Mouse (Mus musculus) inflammation-experienced regulatory T-cells, adult 16 weeks (primary cell): ENCODE measurements around the gene Gm21961. TPM values are rescaled to one million over a fixed set of nuclear protein-coding genes. Genes with fewer than 3 reads are reported as not detected.

Experiments used
- polyA plus RNA-seq: library from polyadenylated mRNA; unstranded; fragments of 100-300 nt; shearing (Covaris generic); gene quantifications from one replicate; pipeline ENCODE4 v1.2.1, GENCODE M21; 2017

Gene Gm21961
- polyA plus RNA-seq, result not detected

DNA sequence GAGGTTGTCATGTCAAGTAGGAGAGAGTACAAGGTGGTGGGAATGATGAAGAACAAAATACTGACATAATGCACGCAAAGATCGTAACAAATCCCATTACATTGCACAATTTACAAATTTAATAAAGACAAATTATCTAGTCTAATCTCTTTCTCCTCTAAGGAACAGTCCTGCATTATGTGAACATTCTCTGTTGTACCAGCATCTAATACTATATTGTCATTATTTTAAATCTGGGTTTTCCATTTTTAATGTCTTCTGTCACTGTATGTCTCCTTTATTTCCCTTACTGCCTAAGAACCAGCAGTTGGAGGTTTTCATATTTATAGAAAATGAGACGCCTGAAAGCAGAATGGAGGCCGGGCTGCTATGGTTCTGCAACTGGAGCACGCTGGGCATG lies at the start of gene Gm21961:
TSS of gene Gm21961 (minus strand) at position 101 of the 400 bp plus-strand sequence.

Other genes with a start within 250 kb of the Gm21961 start
- gene Gm21798, start 197.2 kb downstream of the Gm21961 start, polyA plus RNA-seq, result not detected